Mouse (Mus musculus) urinary bladder, postnatal 36 days (tissue): Measurements from ENCODE around the gene Pdhb.
"Not testable (repeated sequence)": the region's sequence is repeated elsewhere in the genome, so short reads cannot be mapped to it uniquely, and the experiment has no call there.

Source experiments
- DNase-seq, 2 experiments: peaks; one replicate each; pipeline ENCODE4 v3.0.0; 2022; ENCODE audit warnings: low spot score in 2 of 2, mixed read lengths in 1 of 2

Pdhb gene

GRCm38 (mm10) chr14:8191331-8191965, 18.6 kb upstream of the Pdhb start:
- DNase-seq = no peak

GRCm38 (mm10) chr14:8190556-8190955, 17.7 kb upstream of the Pdhb start:
- DNase-seq = no peak

DNA sequence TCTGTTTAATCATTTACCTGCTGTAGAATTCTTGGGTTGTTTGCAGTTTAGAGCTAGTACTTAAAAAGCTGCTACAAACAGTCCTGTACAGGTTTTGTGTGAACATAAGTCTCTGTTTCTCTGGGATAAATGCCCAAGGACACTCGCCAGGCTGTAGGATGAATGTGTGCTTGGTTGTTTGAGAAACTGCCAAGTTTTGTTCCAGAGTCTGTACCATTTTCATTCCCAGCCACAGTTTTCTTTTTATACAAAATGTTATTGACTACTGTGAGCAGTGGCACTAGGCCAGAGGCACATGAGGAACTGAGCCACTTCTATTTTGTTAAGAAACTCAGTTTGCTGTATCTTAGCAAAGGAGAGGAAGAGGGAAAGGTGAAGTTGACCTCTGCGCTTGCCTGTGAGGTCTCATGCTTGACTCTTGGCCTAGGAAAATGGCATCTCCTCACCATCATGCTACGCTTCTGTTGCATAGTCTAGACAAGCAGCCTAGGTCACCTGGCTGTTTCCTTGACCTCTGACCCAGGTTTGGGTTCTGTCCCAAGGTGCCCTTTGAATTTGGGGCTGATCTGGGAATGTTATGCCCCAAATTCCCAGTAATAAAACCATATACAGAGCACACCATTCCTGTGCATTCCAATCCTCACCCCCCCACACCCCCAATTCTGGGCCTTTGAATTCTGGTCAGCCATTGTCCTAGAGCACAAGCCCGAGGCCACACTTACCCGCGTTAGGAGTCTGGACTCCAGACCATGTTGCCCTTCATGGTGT, 13.6 kb upstream of the Pdhb start:
- no peak for DNase-seq

GRCm38 (mm10) chr14:8183330-8183729, 10.5 kb upstream of the Pdhb start:
- DNase-seq = no peak

DNA sequence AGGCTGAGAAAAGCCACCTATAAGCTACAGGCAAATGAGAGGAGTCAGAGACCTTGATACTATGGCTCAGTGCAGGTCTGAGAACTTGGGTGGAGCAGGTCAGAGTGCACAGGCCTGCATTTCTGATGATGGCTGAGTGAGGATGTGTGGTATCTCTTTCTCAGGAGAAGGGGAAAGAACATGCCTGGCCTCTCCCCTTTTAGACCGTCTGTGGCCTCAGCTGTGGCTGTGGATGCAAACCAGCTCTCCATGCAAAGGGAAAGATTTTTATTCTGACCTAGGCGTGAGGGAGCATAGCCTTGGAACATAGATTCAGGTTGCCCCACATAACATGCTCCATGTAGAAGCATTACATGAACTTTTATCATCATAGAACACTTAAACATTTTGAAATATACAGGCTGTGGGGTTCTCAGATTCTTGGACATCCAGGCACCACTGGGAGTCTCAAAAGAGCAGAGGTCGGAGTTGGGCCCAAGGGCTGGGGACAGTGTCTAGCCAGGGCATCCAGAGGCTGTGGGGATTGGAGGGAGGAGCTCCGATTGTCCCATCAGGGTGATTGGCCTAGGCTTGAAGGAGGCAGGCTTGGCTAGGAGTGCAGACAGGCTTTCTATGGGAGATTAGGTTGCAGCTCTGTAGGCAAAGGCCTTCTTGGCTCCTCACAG, 7.7 kb upstream of the Pdhb start:
- no peak for DNase-seq

GRCm38 (mm10) chr14:8176251-8176650, 3.4 kb upstream of the Pdhb start:
- no peak for DNase-seq

GRCm38 (mm10) chr14:8174634-8175033, 1.8 kb upstream of the Pdhb start:
- no peak for DNase-seq

- DNase-seq = not testable (repeated sequence)
Observed at GRCm38 (mm10) chr14:8173542-8174250, 871 bp upstream of the Pdhb start.

DNA sequence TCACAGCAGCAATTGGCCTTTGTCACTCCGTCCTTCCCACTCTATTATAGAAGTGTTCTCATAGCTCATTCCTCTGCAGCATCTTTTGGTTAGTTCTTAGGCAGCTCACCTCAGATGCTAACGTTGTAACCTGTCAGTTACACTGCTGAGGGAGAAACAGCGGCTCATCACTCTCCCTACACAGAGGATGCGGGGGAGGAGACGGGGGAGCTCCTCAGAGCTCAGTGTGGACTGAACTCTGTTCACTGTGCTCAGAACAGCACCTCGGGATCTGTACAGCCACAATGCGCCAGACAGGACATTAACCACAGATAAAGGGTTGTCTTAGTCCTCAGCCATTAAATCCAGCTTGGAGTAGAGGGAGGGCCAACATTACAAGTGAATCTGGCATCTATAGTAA, 8.4 kb downstream of the Pdhb start:
- DNase-seq = no peak

- peak in 1 of 2 experiments; percentile 17 for DNase-seq
Observed at GRCm38 (mm10) chr14:8161777-8162176, 11.0 kb downstream of the Pdhb start.

GRCm38 (mm10) chr14:8159141-8159540, 13.7 kb downstream of the Pdhb start:
- no peak for DNase-seq

GRCm38 (mm10) chr14:8158721-8159120, 14.1 kb downstream of the Pdhb start:
- DNase-seq = no peak

DNA sequence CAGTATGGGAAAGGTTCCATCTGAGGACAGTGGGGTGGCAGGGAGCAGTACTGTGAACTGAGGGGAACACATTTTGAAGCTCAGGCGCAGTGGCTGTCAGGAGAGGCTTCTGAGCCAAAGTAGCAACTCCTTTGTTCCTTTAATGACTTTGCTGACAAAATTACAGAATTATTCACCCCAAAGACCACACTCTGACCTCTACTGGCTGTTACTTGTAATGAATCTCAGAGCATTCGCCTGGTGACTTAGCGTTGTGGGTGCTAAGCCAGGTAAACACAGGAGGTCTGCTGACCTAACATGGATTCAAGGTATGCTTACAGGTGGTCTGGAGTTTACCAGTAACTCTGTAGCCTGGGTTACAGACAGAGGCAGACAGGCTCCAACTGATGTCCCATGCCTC, 15.9 kb downstream of the Pdhb start:
- no peak for DNase-seq

GRCm38 (mm10) chr14:8154072-8154471, 18.8 kb downstream of the Pdhb start:
- DNase-seq = no peak

DNA sequence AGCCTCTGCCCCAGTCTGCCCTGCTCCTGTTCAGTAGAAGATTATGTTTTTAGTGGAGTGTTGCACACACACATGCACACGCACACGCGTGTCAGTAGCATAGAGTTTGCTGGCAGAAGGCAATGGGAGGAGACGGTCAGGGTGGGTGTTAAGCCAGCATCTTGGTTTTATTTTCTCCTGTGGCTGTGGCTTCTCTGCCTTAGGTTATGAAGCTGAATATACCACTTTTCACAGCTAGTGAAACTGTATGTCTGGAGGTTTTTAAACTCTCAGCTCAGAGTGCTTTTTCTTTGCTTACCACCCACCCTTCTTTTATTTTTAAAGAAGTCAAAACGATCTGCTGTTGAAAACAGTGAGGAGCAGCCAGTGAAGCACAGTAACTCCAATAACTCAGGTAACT, 21.1 kb downstream of the Pdhb start:
- no peak for DNase-seq

DNA sequence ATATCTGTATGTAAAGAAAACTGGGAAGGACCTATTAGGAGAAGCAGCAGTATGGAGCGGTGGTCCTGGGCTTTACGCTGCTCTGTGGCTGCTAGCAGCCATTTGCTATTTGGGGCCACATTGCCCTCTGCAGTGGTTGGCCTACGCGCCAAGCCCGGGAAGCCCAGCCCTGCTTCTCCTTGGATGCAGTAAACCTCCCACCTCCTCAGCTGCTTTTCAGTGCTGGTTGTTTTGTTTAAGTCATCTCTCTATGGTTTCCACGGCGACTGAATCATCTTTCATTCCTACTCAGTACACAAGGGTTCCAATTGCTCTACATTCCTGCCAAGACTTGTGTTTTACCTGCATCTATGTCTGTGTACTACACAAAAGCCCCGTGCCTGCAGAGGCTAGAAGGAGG, 24.0 kb downstream of the Pdhb start:
- no peak for DNase-seq

DNA sequence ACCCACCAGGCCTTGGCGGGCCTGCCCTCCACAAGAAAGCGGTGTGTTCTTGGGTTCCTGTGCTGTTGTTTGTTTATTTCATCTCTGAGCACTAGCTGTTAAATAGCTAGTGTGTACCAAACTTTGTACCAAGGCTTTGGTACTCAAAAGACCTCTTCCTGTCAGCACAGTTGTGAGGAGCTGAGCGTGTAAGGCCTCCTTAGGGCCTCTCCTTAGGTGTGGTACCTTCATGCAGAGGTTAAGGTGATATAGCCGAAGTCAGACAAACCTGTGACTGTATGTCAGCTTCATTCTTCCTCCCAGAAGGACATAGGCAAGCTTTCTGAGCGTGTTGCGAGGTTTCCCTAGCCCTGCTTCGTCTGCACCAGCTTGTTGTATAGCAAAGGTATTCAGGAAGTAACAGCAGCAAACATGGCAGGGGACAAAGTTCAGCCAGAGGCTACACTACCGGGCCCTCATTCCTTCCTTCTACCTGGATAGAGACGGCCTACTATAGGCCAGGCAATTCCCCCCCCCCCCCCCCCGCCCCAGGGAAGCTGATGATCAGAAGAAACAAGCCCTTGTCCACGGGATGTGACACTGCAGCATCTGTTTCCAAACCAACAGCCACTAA, 26.1 kb downstream of the Pdhb start:
- DNase-seq = no peak

DNA sequence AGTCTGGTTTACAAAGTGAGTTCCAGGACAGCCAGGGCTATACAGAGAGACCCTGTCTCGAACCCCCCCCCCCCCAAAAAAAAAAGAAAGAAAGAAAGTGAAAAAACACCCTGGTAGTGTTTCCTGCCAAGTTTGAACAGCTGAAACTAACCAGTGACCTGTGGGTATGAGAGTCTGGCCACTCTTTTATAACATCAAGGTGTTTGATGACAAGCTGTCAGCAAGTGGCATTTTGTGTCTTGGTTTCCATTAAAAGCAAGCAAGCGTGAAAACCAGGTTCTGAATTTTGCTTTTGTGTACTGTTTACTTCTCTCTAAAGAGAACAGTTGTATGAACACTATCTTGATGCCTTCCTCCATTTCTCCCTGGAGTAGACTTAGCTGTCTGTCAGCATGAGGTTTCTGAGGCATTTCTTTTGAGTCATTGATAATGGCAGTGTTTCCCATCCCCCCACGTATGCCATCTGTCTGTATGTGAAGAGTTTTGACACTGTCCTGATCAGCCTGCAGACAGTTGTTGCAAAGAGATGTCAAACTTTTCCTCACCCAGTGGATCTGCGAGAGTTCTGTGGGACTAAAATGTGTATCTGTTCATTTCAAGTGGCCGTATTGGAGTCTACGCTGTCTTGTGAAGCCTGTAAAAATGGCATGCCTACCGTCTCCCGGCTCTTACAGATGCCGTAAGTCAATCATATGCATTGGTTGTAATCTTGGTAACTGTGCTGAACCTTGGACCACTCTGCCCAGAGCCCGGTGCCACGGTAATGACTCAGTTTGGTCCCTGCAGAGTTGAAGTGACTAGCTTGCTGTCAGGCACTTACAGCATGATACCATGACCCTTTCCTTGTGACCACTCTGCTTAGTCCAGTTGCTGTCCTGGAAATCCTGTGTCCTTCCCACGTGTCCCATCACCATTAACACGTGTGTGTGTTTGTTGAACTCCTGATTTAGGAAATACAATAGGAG, 26.9 kb downstream of the Pdhb start:
- DNase-seq = no peak

DNA sequence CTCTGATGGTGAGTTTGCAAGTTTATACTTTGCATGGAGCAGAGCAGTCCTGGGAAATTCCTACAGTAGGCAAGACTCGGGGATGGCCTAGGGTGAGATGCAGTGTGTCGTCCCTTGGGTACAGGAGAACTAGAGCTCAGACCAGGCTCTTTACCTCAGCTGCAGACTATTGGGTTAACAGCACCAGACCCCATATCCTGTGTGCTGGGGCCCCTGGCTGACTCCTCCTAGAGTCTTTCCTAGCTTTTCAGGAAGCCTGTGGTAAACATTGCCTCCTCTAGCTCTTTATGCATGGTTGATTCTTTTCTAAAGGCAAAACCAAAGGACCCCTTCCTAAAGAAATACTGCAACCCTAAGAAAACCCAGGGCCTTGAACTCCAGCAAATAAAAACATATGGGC, 31.7 kb downstream of the Pdhb start:
- no peak for DNase-seq
